Comparison of ENCODE assay signal across 25 mouse cellular contexts in genomic region chr8:82331675-82332234, GRCm38 (mm10).
A peak's percentile ranks its signal among the peaks of the same experiment; 100 is the strongest.
DNase-seq lines count a peak whose midpoint lies in the region; ATAC-seq and TF ChIP-seq lines count a peak whose summit lies in the region.
"Had no signal": no experiment of that assay in that cellular context is flagged by ENCODE, and none has a peak within 500 bp of the region (broad histone marks: within the 10 kb centered on the region; RNA-seq: fewer than 3 reads in every experiment).

No protein-coding gene starts in this region.

- no peaks in the 10 kb centered on the region for H3K27me3 ChIP-seq in forebrain, embryonic 14.5 days (replicated peaks; ENCODE audit: control insufficient read depth, insufficient read depth, low read length)
- H3K27me3 ChIP-seq in forebrain, embryonic 12.5 days: no peaks in the 10 kb centered on the region
- H3K27me3 ChIP-seq in forebrain, postnatal 0 days (ENCODE audit: insufficient read depth, low read length): no peaks in the 10 kb centered on the region
- H3K27me3 ChIP-seq in forebrain, embryonic 13.5 days: no peaks in the 10 kb centered on the region
- H3K27me3 ChIP-seq: CH12.LX; embryonic facial prominence, embryonic 12.5 days; forebrain, embryonic 15.5 days; Patski had no signal

- no peaks in the 10 kb centered on the region for H3K36me3 ChIP-seq in forebrain, embryonic 14.5 days (ENCODE audit: control insufficient read depth, insufficient read depth, low read length)
- H3K36me3 ChIP-seq in forebrain, embryonic 12.5 days (replicated peaks): no peaks in the 10 kb centered on the region
- no peaks in the 10 kb centered on the region for H3K36me3 ChIP-seq in forebrain, postnatal 0 days (ENCODE audit: insufficient read depth)
- no peaks in the 10 kb centered on the region for H3K36me3 ChIP-seq in forebrain, embryonic 13.5 days (ENCODE audit: poor library complexity, severe bottlenecking)
- H3K36me3 ChIP-seq: embryonic facial prominence, embryonic 10.5 days; embryonic facial prominence, embryonic 12.5 days; forebrain, embryonic 15.5 days; G1E had no signal

- H3K4me2 ChIP-seq in forebrain, embryonic 14.5 days (ENCODE audit: low read length): no peak overlapping the region
- no peak overlapping the region for H3K4me2 ChIP-seq in forebrain, embryonic 12.5 days
- H3K4me2 ChIP-seq in forebrain, postnatal 0 days (ENCODE audit: low read depth): no peak overlapping the region
- H3K4me2 ChIP-seq in forebrain, embryonic 13.5 days: no peak overlapping the region
- H3K4me2 ChIP-seq: embryonic facial prominence, embryonic 12.5 days; forebrain, embryonic 15.5 days had no signal

- H3K9me3 ChIP-seq in forebrain, embryonic 14.5 days (replicated peaks; ENCODE audit: control insufficient read depth, low read length): no peaks in the 10 kb centered on the region
- H3K9me3 ChIP-seq in forebrain, embryonic 12.5 days: no peaks in the 10 kb centered on the region
- no peaks in the 10 kb centered on the region for H3K9me3 ChIP-seq in forebrain, postnatal 0 days (ENCODE audit: low read length)
- H3K9me3 ChIP-seq in forebrain, embryonic 13.5 days (replicated peaks): no peaks in the 10 kb centered on the region
- H3K9me3 ChIP-seq: embryonic facial prominence, embryonic 10.5 days; embryonic facial prominence, embryonic 12.5 days; forebrain, embryonic 15.5 days; G1E had no signal

- H3K4me3 ChIP-seq in forebrain, embryonic 14.5 days (ENCODE audit: low read depth, low read length): no peak overlapping the region
- no peak overlapping the region for H3K4me3 ChIP-seq in forebrain, embryonic 12.5 days (replicated peaks)
- no peak overlapping the region for H3K4me3 ChIP-seq in forebrain, postnatal 0 days (ENCODE audit: low read depth, low read length)
- no peak overlapping the region for H3K4me3 ChIP-seq in forebrain, embryonic 13.5 days
- H3K4me3 ChIP-seq: embryonic facial prominence, embryonic 10.5 days; embryonic facial prominence, embryonic 12.5 days; forebrain, embryonic 15.5 days had no signal

- no peak for TF ChIP-seq POLR2A in brain, embryonic 14.5 days (IDR thresholded peaks at IDR 0.05; ENCODE audit: borderline replicate concordance, extremely low read depth, insufficient read depth, insufficient read length, poor library complexity, severe bottlenecking)

- H3K27ac ChIP-seq in forebrain, embryonic 14.5 days (ENCODE audit: low read depth, low read length): no peak overlapping the region
- no peak overlapping the region for H3K27ac ChIP-seq in forebrain, embryonic 12.5 days
- H3K27ac ChIP-seq in forebrain, postnatal 0 days (ENCODE audit: low read depth, low read length): no peak overlapping the region
- no peak overlapping the region for H3K27ac ChIP-seq in forebrain, embryonic 13.5 days
- H3K27ac ChIP-seq: embryonic facial prominence, embryonic 10.5 days; embryonic facial prominence, embryonic 12.5 days; forebrain, embryonic 15.5 days had no signal

- peak; percentile 32 for DNase-seq in forebrain, embryonic 14.5 days (ENCODE audit: low spot score)
- DNase-seq in forebrain, postnatal 0 days: peak; percentile 58
- DNase-seq in brain, embryonic 14.5 days (ENCODE audit: low read depth): peak; percentile 44
- DNase-seq in skeletal muscle tissue, adult 2 months (ENCODE audit: low read depth, low spot score): peak; percentile 8
- no peak for DNase-seq in thymus, postnatal 0 days (ENCODE audit: low spot score)
- DNase-seq in frontal cortex, postnatal 25 days (ENCODE audit: low spot score in 2 of 2): no peak
- DNase-seq: adrenal gland, adult 8-10 months; adrenal gland, postnatal 14 days; adrenal gland, postnatal 36 days; B cell, adult 2 months; cerebellum, adult 11-12 months; cerebellum, adult 2 months; cerebellum, adult 9-10 months; cerebellum, postnatal 10 days; cerebellum, postnatal 25 days had no signal

- 82% methylated on average over 8 of the region's 8 CpGs for WGBS in forebrain, embryonic 14.5 days
- 87% methylated on average over 8 of the region's 8 CpGs for WGBS in forebrain, embryonic 12.5 days
- WGBS in forebrain, postnatal 0 days: 62% methylated on average over 8 of the region's 8 CpGs
- 89% methylated on average over 8 of the region's 8 CpGs for WGBS in forebrain, embryonic 13.5 days

- no peaks in the 10 kb centered on the region for H3K4me1 ChIP-seq in forebrain, embryonic 14.5 days (ENCODE audit: control insufficient read depth, insufficient read depth, low read length)
- H3K4me1 ChIP-seq in forebrain, embryonic 12.5 days: no peaks in the 10 kb centered on the region
- no peaks in the 10 kb centered on the region for H3K4me1 ChIP-seq in forebrain, postnatal 0 days (ENCODE audit: insufficient read depth)
- no peaks in the 10 kb centered on the region for H3K4me1 ChIP-seq in forebrain, embryonic 13.5 days
- H3K4me1 ChIP-seq: embryonic facial prominence, embryonic 10.5 days; embryonic facial prominence, embryonic 12.5 days; forebrain, embryonic 15.5 days had no signal

- no peak for ATAC-seq in forebrain, embryonic 14.5 days
- no peak for ATAC-seq in forebrain, embryonic 12.5 days (ENCODE audit: low FRiP score)
- peak; percentile 78 for ATAC-seq in forebrain, postnatal 0 days
- no peak; the same call in 1 of the 2 replicates for ATAC-seq in forebrain, embryonic 13.5 days
- ATAC-seq: activated CD4-positive, CD25-positive, alpha-beta regulatory T cell, adult 4 months; CD4-positive, CD25-positive, alpha-beta regulatory T cell, adult 4 months; forebrain, embryonic 15.5 days; Patski had no signal

- TF ChIP-seq CTCF in forebrain, postnatal 0 days (IDR thresholded peaks at IDR 0.05; ENCODE audit: low read depth): no peak
- no peak for TF ChIP-seq CTCF in brain, embryonic 14.5 days (IDR thresholded peaks at IDR 0.05; ENCODE audit: borderline replicate concordance, extremely low read depth, insufficient read depth, insufficient read length)

- H3K9ac ChIP-seq in forebrain, embryonic 14.5 days (ENCODE audit: low read length): no peak overlapping the region
- H3K9ac ChIP-seq in forebrain, embryonic 12.5 days: no peak overlapping the region
- H3K9ac ChIP-seq in forebrain, postnatal 0 days: no peak overlapping the region
- H3K9ac ChIP-seq in forebrain, embryonic 13.5 days: no peak overlapping the region
- H3K9ac ChIP-seq: embryonic facial prominence, embryonic 12.5 days; forebrain, embryonic 15.5 days had no signal

Comparison
In these comparisons a context has a peak if more than half of its experiments do, and no peak if none do; other contexts are left out.
1. DNase-seq: peak in forebrain, embryonic 14.5 days (single experiment), forebrain, postnatal 0 days (single experiment), brain, embryonic 14.5 days (single experiment) and skeletal muscle tissue, adult 2 months (single experiment); none in thymus, postnatal 0 days (single experiment) and frontal cortex, postnatal 25 days (0 of 2).